Mouse (Mus musculus) kidney, embryonic 16.5 days (tissue): ENCODE measurements at regions not wholly inside any gene's neighbourhood (a gene's known extent, or its start where the extent isn't known, plus 50 kb on each side); places are given as distances from the start of the nearest gene placed in this dataset.
A peak's percentile ranks its signal among the peaks of the same experiment; 100 is the strongest.

Experiments
- ATAC-seq: fragments of 200-750 bp; cut with Nextera tagmentation; 2 replicates; pipeline ENCODE4 v1.8.0; 2017; ENCODE audit warnings: moderate TSS enrichment; ENCODE audit not compliant: low FRiP score, low TSS enrichment
- H3K27ac ChIP-seq: fragments of 300-500 bp; sonication (generic); 2 replicates; pipeline ENCODE4 v1.5.1; 2014; ENCODE audit warnings: low read length
- H3K27me3 ChIP-seq: fragments of 300-500 bp; sonication (generic); 2 replicates; pipeline ENCODE4 v1.6.1; 2014; ENCODE audit warnings: low read length, control low read depth, mixed read lengths; ENCODE audit not compliant: insufficient read depth
- H3K36me3 ChIP-seq: fragments of 300-500 bp; sonication (generic); 2 replicates; pipeline ENCODE4 v1.6.1; 2014; ENCODE audit warnings: low read length, control low read depth, mixed read lengths; ENCODE audit not compliant: insufficient read depth
- H3K4me1 ChIP-seq: fragments of 300-500 bp; sonication (generic); 2 replicates; pipeline ENCODE4 v1.6.1; 2014; ENCODE audit warnings: low read length, control low read depth, mixed read lengths; ENCODE audit not compliant: insufficient read depth
- H3K4me2 ChIP-seq: fragments of 300-500 bp; sonication (generic); replicated peaks from 2 replicates; pipeline ENCODE4 v1.6.1; 2014; ENCODE audit warnings: low read depth, low read length
- H3K4me3 ChIP-seq: fragments of 300-500 bp; sonication (generic); 2 replicates; pipeline ENCODE4 v1.5.1; 2014; ENCODE audit warnings: mild to moderate bottlenecking, low read length
- H3K9ac ChIP-seq: fragments of 300-500 bp; sonication (generic); replicated peaks from 2 replicates; pipeline ENCODE4 v1.6.1; 2014; ENCODE audit warnings: low read length
- H3K9me3 ChIP-seq: fragments of 300-500 bp; sonication (generic); 2 replicates; pipeline ENCODE4 v1.6.1; 2016; ENCODE audit warnings: low read length, control low read depth
- WGBS: fragments of 180-500 bp; shearing (Covaris S2); extraction: QIAGEN DNeasy Blood & Tissue Kit; methylation state at CpG from one replicate; pipeline ENCODE4 v1.1.7; 2014; 5-methylcytosine and 5-hydroxymethylcytosine counted together

- WGBS = 67% methylated on average over 12 of the region's 12 CpGs
Measured at GRCm38 (mm10) chr3:137525606-137526575, 95.5 kb upstream of the Ddit4l start.

DNA sequence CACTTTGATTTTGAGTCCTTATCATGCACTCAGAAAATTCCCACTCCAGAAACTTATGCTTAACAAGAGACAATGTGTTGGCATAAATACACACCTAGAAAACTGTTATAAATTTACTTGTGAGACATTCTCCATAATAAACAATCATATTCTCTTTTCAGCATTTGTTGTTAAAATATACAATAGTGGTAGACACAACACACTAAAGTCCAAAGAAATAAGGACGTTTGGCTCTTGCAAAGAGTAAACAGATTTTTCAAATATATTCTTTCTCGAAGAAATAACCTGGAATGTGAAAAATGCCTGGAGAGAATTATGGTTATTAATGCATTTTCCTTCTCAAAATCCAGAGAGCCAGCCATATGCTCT, 91.8 kb upstream of the Ddit4l start:
- WGBS = 81% methylated on average over 2 of the region's 2 CpGs
- ATAC-seq = no peak
- no peaks in the 10 kb centered on the region for H3K36me3 ChIP-seq
- no peak overlapping the region for H3K4me2 ChIP-seq
- no peak overlapping the region for H3K27ac ChIP-seq
- no peaks in the 10 kb centered on the region for H3K4me1 ChIP-seq
- no peaks in the 10 kb centered on the region for H3K9me3 ChIP-seq
- no peak overlapping the region for H3K4me3 ChIP-seq
- H3K27me3 ChIP-seq = no peaks in the 10 kb centered on the region
- no peak overlapping the region for H3K9ac ChIP-seq

More at GRCm38 (mm10) chr3:137525606-137526575, 95.5 kb upstream of the Ddit4l start:
- H3K36me3 ChIP-seq = no peaks in the 10 kb centered on the region
- H3K9me3 ChIP-seq = no peaks in the 10 kb centered on the region
- no peak overlapping the region for H3K4me3 ChIP-seq
- no peak overlapping the region for H3K27ac ChIP-seq
- ATAC-seq = no peak
- no peak overlapping the region for H3K9ac ChIP-seq
- no peak overlapping the region for H3K4me2 ChIP-seq
- no peaks in the 10 kb centered on the region for H3K4me1 ChIP-seq
- no peaks in the 10 kb centered on the region for H3K27me3 ChIP-seq

DNA sequence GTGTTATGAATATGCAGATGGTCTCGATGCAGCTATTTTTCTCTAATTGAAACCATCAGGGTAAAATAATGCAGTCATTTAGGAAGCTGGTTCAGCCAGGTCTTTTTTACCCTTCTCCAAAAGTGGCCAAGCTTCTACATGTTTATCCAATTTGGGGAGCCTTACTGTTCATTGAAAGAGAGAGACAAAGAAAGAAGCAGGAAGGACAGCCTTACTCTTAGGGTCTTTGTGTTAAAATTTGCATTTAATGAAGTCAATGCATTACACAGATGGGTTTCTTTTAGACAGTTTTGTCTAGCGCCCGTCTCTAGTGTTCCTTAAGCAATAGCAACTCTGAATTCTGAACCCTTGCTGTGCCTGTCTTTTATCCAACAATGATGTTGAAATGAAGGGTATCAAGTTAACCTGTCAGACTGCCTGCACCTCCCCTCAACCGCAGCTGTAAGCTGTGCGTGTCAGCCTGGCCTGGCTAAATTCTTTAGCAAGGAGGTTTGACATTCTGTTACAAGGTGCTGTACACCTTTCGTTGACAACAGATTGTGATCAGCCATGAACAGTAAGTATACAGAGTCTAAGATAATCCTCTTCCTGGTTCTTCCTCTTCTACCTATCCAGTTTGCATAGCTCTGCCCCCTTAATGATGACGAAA, 91.3 kb upstream of the Ddit4l start:
- Histone ChIP-seq H3K4me3 (no peak overlapping the region), H3K27ac (no peak overlapping the region), H3K27me3 (no peaks in the 10 kb centered on the region), H3K4me2 (no peak overlapping the region), H3K4me1 (no peaks in the 10 kb centered on the region), H3K9me3 (no peaks in the 10 kb centered on the region), H3K36me3 (no peaks in the 10 kb centered on the region), H3K9ac (no peak overlapping the region)
- no peak for ATAC-seq
- WGBS = 77% methylated on average over 7 of the region's 7 CpGs

DNA sequence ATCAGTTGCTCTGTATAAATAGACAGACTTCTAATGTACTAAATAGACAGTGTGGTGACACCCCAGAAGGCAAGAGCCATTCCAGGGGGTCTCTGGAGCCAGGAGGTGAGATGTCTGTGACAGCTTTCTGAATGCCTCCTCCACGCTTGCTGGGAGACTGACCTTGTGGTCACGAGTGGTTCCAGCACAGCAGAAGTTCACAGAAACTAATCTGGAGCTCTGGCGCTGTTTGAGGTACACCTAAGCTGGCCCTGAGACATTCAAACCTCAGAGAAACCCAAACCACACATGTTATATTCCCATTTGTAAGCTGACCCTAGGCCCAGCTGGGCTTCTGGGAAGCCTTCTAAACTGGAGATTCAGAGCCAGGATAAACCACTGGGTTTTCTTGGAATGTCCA, 79.7 kb upstream of the Ddit4l start:
- Histone ChIP-seq H3K4me3 (no peak overlapping the region), H3K36me3 (no peaks in the 10 kb centered on the region), H3K4me1 (no peaks in the 10 kb centered on the region), H3K9ac (no peak overlapping the region), H3K27me3 (no peaks in the 10 kb centered on the region), H3K27ac (no peak overlapping the region), H3K4me2 (no peak overlapping the region), H3K9me3 (no peaks in the 10 kb centered on the region)
- ATAC-seq = no peak
- WGBS = 56% methylated on average over 3 of the region's 3 CpGs

- H3K4me1 ChIP-seq = no peaks in the 10 kb centered on the region
- no peak for ATAC-seq
- WGBS = 50% methylated on average over 1 of the region's 1 CpGs
- no peak overlapping the region for H3K4me2 ChIP-seq
- H3K36me3 ChIP-seq = no peaks in the 10 kb centered on the region
- no peak overlapping the region for H3K27ac ChIP-seq
- no peak overlapping the region for H3K4me3 ChIP-seq
- H3K9ac ChIP-seq = no peak overlapping the region
- no peaks in the 10 kb centered on the region for H3K27me3 ChIP-seq
- no peaks in the 10 kb centered on the region for H3K9me3 ChIP-seq
Measured at GRCm38 (mm10) chr3:137542343-137542742, 79.1 kb upstream of the Ddit4l start.

- Histone ChIP-seq H3K4me3 (peak overlapping the region; percentile 30), H3K9me3 (no peaks in the 10 kb centered on the region), H3K4me1 (peaks cover 7% of the 10 kb centered on the region; the same call in 1 of the 2 replicates), H3K9ac (peak overlapping the region; percentile 29), H3K36me3 (no peaks in the 10 kb centered on the region), H3K27me3 (no peaks in the 10 kb centered on the region), H3K4me2 (peak overlapping the region; percentile 46), H3K27ac (peak overlapping the region; percentile 71)
- 7% methylated on average over 12 of the region's 12 CpGs for WGBS
- peak; percentile 43; the same call in 1 of the 2 replicates for ATAC-seq
Measured at GRCm38 (mm10) chr3:137547414-137547877, 74.0 kb upstream of the Ddit4l start.

DNA sequence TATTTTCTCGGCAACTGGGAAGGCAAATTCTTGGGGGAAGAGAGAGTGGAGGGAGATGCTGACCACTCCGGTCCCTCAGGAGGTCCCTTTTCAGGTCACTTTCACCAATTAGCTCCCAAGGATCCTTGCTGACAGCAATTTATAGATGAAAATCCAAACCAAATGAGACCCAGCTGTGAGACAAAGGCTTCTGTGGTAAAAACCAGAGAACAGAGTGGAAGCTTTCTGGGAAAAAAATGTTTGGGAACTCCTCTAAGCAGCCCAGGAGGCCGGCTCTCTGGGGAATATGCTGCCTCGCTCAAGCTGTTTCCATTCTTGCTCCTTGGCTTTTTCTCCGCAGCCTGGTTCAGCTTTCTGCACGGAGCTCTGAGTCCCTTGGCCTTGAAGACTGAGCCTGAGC, 73.5 kb upstream of the Ddit4l start:
- Histone ChIP-seq H3K9me3 (no peaks in the 10 kb centered on the region), H3K4me2 (peak overlapping the region; percentile 46), H3K27me3 (no peaks in the 10 kb centered on the region), H3K27ac (peak overlapping the region; percentile 71), H3K4me3 (peak overlapping the region; percentile 30), H3K4me1 (peaks cover 8% of the 10 kb centered on the region; the same call in 1 of the 2 replicates), H3K36me3 (no peaks in the 10 kb centered on the region), H3K9ac (peak overlapping the region; percentile 29)
- 11% methylated on average over 6 of the region's 6 CpGs for WGBS
- ATAC-seq = peak; percentile 73

DNA sequence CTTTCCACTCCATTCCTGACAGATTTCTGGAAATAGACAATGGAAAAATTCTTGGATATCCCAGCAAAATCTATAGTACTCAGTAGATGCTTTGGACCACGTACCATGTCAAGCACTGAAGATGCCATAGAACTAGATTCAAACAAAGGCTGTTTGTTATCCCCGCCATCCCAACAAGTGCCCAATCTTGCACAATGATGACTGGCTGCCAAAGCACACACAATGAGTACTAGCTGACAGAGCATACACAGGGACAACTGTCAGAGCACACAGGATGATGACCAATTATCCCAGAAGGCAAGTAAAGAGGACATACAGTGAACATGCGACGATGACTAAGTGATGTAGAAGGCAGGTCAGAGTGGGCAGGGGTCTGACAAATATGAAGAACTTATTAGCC, 70.7 kb upstream of the Ddit4l start:
- no peak for ATAC-seq
- Histone ChIP-seq H3K27ac (no peak overlapping the region), H3K4me1 (peaks cover 8% of the 10 kb centered on the region; the same call in 1 of the 2 replicates), H3K4me3 (no peak overlapping the region), H3K27me3 (no peaks in the 10 kb centered on the region), H3K9me3 (no peaks in the 10 kb centered on the region), H3K9ac (no peak overlapping the region), H3K4me2 (no peak overlapping the region), H3K36me3 (no peaks in the 10 kb centered on the region)
- WGBS = 95% methylated on average over 4 of the region's 4 CpGs

- Histone ChIP-seq H3K4me1 (peaks cover 6% of the 10 kb centered on the region; the same call in 1 of the 2 replicates), H3K27me3 (no peaks in the 10 kb centered on the region), H3K27ac (no peak overlapping the region; the same call in 1 of the 2 replicates), H3K4me2 (no peak overlapping the region), H3K4me3 (no peak overlapping the region), H3K36me3 (no peaks in the 10 kb centered on the region), H3K9me3 (no peaks in the 10 kb centered on the region), H3K9ac (no peak overlapping the region)
- WGBS = 50% methylated on average over 12 of the region's 12 CpGs
- peak; percentile 47; the same call in 1 of the 2 replicates for ATAC-seq
Measured at GRCm38 (mm10) chr3:137552472-137553336, 68.7 kb upstream of the Ddit4l start.
